Mouse (Mus musculus): ENCODE measurements around the gene Itprid2.

DNA sequence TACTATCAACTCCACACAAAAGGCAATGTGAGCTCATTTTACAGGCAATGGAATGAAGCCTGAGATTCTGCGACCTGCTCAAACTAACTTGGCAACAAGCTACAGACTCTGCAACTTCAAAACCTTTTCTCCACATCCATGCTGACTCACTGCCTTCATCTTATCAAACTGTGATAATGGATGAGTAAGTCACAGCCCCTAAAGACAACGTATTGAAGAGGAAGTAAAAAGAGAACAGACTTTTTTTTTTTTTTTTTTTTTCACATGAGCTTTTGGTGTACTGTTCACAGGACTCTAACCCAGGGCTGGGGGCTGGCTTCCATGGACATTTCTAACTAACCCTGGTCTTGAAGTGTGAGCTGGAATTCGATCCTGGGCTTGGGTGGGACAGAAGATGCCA, 24.3 kb upstream of the Itprid2 start:
- TF ChIP-seq EP300 (IDR thresholded peaks at IDR 0.05; ENCODE audit: low read depth) (no peak), CTCF (IDR thresholded peaks at IDR 0.05; ENCODE audit: low read depth) (no peak)

All from liver, postnatal 0 days (tissue).